Mouse (Mus musculus) small intestine, adult 2 months (tissue): ENCODE data around the gene Nav2. TPM values are rescaled to one million over a fixed set of nuclear protein-coding genes. Genes with fewer than 3 reads are reported as not detected.

ENCODE experiments used
- H3K27ac ChIP-seq: fragments of 200-500 bp; 2 replicates; pipeline ENCODE4 v1.5.1; 2012; ENCODE audit warnings: low read depth, low read length, control low read depth, inconsistent platforms; ENCODE audit not compliant: insufficient read depth
- H3K27me3 ChIP-seq: fragments of 200-500 bp; 2 replicates; pipeline ENCODE4 v1.6.1; 2012; ENCODE audit warnings: mild to moderate bottlenecking, moderate library complexity, low read length, inconsistent platforms; ENCODE audit not compliant: control insufficient read depth, insufficient read depth
- H3K36me3 ChIP-seq: fragments of 200-500 bp; 2 replicates; pipeline ENCODE4 v1.6.1; 2012; ENCODE audit warnings: mild to moderate bottlenecking, low read length, control low read depth, inconsistent platforms; ENCODE audit not compliant: control insufficient read depth, insufficient read depth
- H3K4me1 ChIP-seq: fragments of 200-500 bp; 2 replicates; pipeline ENCODE4 v1.6.1; 2012; ENCODE audit warnings: low read length, inconsistent platforms, mixed read lengths; ENCODE audit not compliant: control insufficient read depth, insufficient read depth, insufficient read length
- H3K4me3 ChIP-seq: fragments of 200-500 bp; 2 replicates; pipeline ENCODE4 v1.5.1; 2012; ENCODE audit warnings: low read depth, mild to moderate bottlenecking, control low read depth, inconsistent platforms, low read length, moderate library complexity
- CTCF ChIP-seq: fragments of 200-500 bp; IDR thresholded peaks from 2 replicates; pipeline ENCODE4 v1.5.1; 2012; ENCODE audit warnings: low read depth, mild to moderate bottlenecking, control low read depth, inconsistent platforms, low read length, moderate library complexity, mixed read lengths; ENCODE audit not compliant: insufficient replicate concordance, insufficient read length; ENCODE audit errors: extremely low read depth
- POLR2A ChIP-seq: fragments of 200-500 bp; IDR thresholded peaks from 2 replicates; pipeline ENCODE4 v1.6.1; 2012; ENCODE audit warnings: low read depth, mild to moderate bottlenecking, control low read depth, inconsistent platforms, low read length, moderate library complexity
- WGBS: fragments of 180-500 bp; shearing (Covaris S2); methylation state at CpG from one replicate; pipeline ENCODE4 v1.1.7; 2018; 5-methylcytosine and 5-hydroxymethylcytosine counted together
- polyA plus RNA-seq: library from polyadenylated mRNA; depleted of rRNA; stranded (reverse); fragments of >200 nt; gene quantifications from 2 replicates; pipeline ENCODE4 v1.2.3, GENCODE M21; 2012

Nav2 gene
- polyA plus RNA-seq, 1 experiment, result 8.5 TPM

- TF ChIP-seq CTCF (no peak), POLR2A (no peak)
- no peaks in the 10 kb centered on the region for H3K27me3 ChIP-seq
- no peak overlapping the region for H3K4me3 ChIP-seq
- peaks cover 6% of the 10 kb centered on the region; the same call in 1 of the 2 replicates for H3K4me1 ChIP-seq
- H3K27ac ChIP-seq, result no peak overlapping the region
- no peaks in the 10 kb centered on the region for H3K36me3 ChIP-seq
- WGBS, result 23% methylated on average over 4 of the region's 4 CpGs
Observed at GRCm38 (mm10) chr7:49527495-49527894, 619.0 kb downstream of the Nav2 start.

- Histone ChIP-seq H3K27ac (no peak overlapping the region), H3K4me3 (no peak overlapping the region), H3K36me3 (no peaks in the 10 kb centered on the region), H3K4me1 (peaks cover 2% of the 10 kb centered on the region; the same call in 1 of the 2 replicates), H3K27me3 (no peaks in the 10 kb centered on the region)
- TF ChIP-seq POLR2A (no peak), CTCF (no peak)
- 29% methylated on average over 4 of the region's 4 CpGs for WGBS
Observed at GRCm38 (mm10) chr7:49527925-49528324, 619.4 kb downstream of the Nav2 start.

GRCm38 (mm10) chr7:49529498-49529897, 621.0 kb downstream of the Nav2 start:
- TF ChIP-seq CTCF (no peak), POLR2A (no peak)
- H3K27ac ChIP-seq, result no peak overlapping the region
- no peaks in the 10 kb centered on the region for H3K36me3 ChIP-seq
- H3K4me3 ChIP-seq, result no peak overlapping the region
- no peaks in the 10 kb centered on the region for H3K27me3 ChIP-seq
- 84% methylated on average over 2 of the region's 2 CpGs for WGBS
- no peaks in the 10 kb centered on the region for H3K4me1 ChIP-seq

GRCm38 (mm10) chr7:49533571-49533970, 625.1 kb downstream of the Nav2 start:
- no peak overlapping the region for H3K27ac ChIP-seq
- WGBS, result 78% methylated on average over 8 of the region's 8 CpGs

DNA sequence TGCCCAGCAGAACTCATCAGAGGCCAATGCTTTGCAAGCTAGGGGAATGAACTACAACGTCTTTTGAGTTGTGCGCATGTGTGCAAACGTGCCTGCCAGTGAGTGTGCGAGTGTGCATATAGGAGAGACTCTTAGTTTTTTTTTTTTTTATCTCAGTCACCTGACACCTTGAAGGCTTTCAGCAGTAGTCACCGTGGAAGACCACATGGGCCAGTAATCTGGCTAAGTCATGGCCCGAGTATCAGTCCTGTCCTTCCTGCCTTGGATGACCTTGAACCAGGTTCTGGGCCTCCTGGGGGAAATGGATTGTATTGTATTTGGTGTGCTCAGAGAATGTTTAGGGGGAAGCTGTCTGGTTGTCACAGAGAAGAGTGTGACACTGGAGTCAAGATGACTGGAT, 625.7 kb downstream of the Nav2 start:
- Histone ChIP-seq H3K4me1 (no peaks in the 10 kb centered on the region), H3K27me3 (no peaks in the 10 kb centered on the region), H3K36me3 (0 out of 2 replicates have a peak, but pooled peaks cover 2% of the 10 kb centered on the region), H3K4me3 (no peak overlapping the region), H3K27ac (no peak overlapping the region)
- 82% methylated on average over 6 of the region's 6 CpGs for WGBS
- TF ChIP-seq CTCF (no peak), POLR2A (no peak)

More at GRCm38 (mm10) chr7:49533571-49533970, 625.1 kb downstream of the Nav2 start:
- H3K4me1 ChIP-seq, result no peaks in the 10 kb centered on the region
- TF ChIP-seq CTCF, result no peak
- no peak for TF ChIP-seq POLR2A
- H3K27me3 ChIP-seq, result no peaks in the 10 kb centered on the region
- H3K36me3 ChIP-seq, result 0 out of 2 replicates have a peak, but pooled peaks cover 2% of the 10 kb centered on the region
- no peak overlapping the region for H3K4me3 ChIP-seq

GRCm38 (mm10) chr7:49538360-49538759, 629.8 kb downstream of the Nav2 start:
- Histone ChIP-seq H3K27ac (no peak overlapping the region), H3K36me3 (0 out of 2 replicates have a peak, but pooled peaks cover 2% of the 10 kb centered on the region), H3K27me3 (no peaks in the 10 kb centered on the region), H3K4me3 (no peak overlapping the region), H3K4me1 (no peaks in the 10 kb centered on the region)
- TF ChIP-seq POLR2A, result no peak
- no peak for TF ChIP-seq CTCF
- WGBS, result 30% methylated on average over 5 of the region's 5 CpGs

DNA sequence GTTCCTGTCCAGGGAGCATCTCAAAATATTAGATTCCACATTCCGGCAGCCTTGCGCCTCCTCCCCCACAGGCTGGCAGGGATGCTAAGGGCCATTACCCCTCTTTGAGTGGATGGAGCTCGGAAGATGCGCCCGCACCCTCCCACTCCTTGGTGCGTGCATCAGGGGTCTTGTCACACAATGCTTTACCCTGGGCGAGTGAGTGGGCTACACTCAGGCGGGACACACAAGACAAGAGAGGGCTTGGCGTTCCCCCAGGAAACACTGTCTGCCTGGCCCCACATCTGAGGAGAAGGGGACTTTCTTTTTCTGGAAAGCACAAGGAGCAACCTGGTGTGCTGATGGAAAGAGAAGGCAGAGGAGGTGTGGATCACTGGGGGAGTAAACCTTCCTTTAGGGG, 631.7 kb downstream of the Nav2 start:
- H3K27me3 ChIP-seq, result no peaks in the 10 kb centered on the region
- WGBS, result 93% methylated on average over 9 of the region's 9 CpGs
- no peak overlapping the region for H3K27ac ChIP-seq
- H3K4me3 ChIP-seq, result no peak overlapping the region
- H3K4me1 ChIP-seq, result no peaks in the 10 kb centered on the region
- TF ChIP-seq POLR2A (no peak), CTCF (no peak)
- 0 out of 2 replicates have a peak, but pooled peaks cover 2% of the 10 kb centered on the region for H3K36me3 ChIP-seq
